Mouse (Mus musculus) intestine, embryonic 14.5 days (tissue): ENCODE data around the gene Dync1li1. TPM values are rescaled to one million over a fixed set of nuclear protein-coding genes. Genes with fewer than 3 reads are reported as not detected.

Experiments
- ATAC-seq: fragments of 200-750 bp; cut with Nextera tagmentation; replicated peaks from 2 replicates; pipeline ENCODE4 v1.8.0; 2017; ENCODE audit warnings: low read depth, moderate number of reproducible peaks, moderate TSS enrichment, moderate library complexity; ENCODE audit not compliant: low FRiP score, low TSS enrichment
- DNase-seq: peaks from one replicate; pipeline ENCODE4 v3.0.0-alpha.2; 2018; ENCODE audit warnings: low spot score
- H3K27ac ChIP-seq: fragments of 300-500 bp; sonication (generic); 2 replicates; pipeline ENCODE4 v1.5.1; 2014; ENCODE audit warnings: low read depth, mild to moderate bottlenecking, control low read depth
- H3K27me3 ChIP-seq: fragments of 300-500 bp; sonication (generic); replicated peaks from 2 replicates; pipeline ENCODE4 v1.6.1; 2014; ENCODE audit warnings: low read length, control low read depth; ENCODE audit not compliant: control insufficient read depth, insufficient read depth
- H3K36me3 ChIP-seq: fragments of 300-500 bp; sonication (generic); 2 replicates; pipeline ENCODE4 v1.6.1; 2014; ENCODE audit warnings: low read length, control low read depth; ENCODE audit not compliant: control insufficient read depth, insufficient read depth
- H3K4me1 ChIP-seq: fragments of 300-500 bp; sonication (generic); replicated peaks from 2 replicates; pipeline ENCODE4 v1.6.1; 2014; ENCODE audit warnings: low read length, control low read depth, mixed read lengths; ENCODE audit not compliant: control insufficient read depth, insufficient read depth
- H3K4me2 ChIP-seq: fragments of 300-500 bp; sonication (generic); 2 replicates; pipeline ENCODE4 v1.6.1; 2014; ENCODE audit warnings: low read length
- H3K4me3 ChIP-seq: fragments of 300-500 bp; sonication (generic); 2 replicates; pipeline ENCODE4 v1.5.1; 2014; ENCODE audit warnings: low read depth, low read length, control low read depth, mixed read lengths
- H3K9ac ChIP-seq: fragments of 300-500 bp; sonication (generic); 2 replicates; pipeline ENCODE4 v1.6.1; 2014; ENCODE audit warnings: mild to moderate bottlenecking, low read length
- H3K9me3 ChIP-seq: fragments of 300-500 bp; sonication (generic); 2 replicates; pipeline ENCODE4 v1.6.1; 2016; ENCODE audit warnings: low read length, control low read depth; ENCODE audit not compliant: control insufficient read depth
- WGBS: fragments of 180-500 bp; shearing (Covaris S2); extraction: QIAGEN DNeasy Blood & Tissue Kit; methylation state at CpG from one replicate; pipeline ENCODE4 v1.1.7; 2014; 5-methylcytosine and 5-hydroxymethylcytosine counted together
- polyA plus RNA-seq: library from polyadenylated mRNA; unstranded; fragments of >200 nt; fragmentation: Nextera tagmentation; extraction: Ambion mirVana; gene quantifications from 2 replicates; pipeline ENCODE4 v1.2.1, GENCODE M21; 2014

Gene Dync1li1
- polyA plus RNA-seq, 1 experiment from 2014 or later, result 41.5 TPM

DNA sequence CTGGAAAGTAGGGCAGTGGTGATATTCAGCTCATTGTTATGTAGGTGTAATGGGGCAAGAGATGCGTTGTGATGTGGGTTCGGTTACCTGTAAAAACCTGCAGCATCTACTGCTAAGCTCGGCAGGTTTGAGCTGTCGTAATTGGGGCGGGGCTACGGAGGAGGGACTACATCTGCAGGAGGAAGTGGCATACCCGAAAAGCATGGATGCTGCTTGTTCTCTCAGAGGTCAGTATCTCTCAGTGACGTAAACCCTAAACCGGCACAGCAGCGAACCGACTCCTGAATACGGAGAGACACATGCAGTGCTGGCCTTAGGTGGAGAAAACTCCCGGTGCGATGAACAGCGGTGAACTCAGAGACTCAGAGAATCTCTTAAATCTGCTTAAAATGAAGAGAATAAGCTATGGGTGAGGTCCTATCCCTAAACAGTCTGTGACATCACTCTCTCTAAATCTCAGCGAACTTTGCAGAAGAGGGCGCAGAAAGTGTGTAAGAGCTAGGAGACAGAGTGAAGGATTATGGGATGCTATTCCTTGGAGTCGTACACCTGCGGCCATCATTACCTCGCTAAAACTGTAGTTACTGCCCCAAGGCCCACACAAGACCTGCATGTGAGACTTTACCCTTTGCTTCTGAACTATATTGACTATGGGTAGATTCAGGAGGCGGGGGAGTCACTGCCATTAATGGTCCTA, 37.5 kb upstream of the Dync1li1 start:
- Histone ChIP-seq H3K27ac (no peak overlapping the region), H3K4me1 (no peaks in the 10 kb centered on the region), H3K36me3 (no peaks in the 10 kb centered on the region), H3K9ac (no peak overlapping the region), H3K4me3 (no peak overlapping the region), H3K4me2 (no peak overlapping the region), H3K27me3 (no peaks in the 10 kb centered on the region), H3K9me3 (no peaks in the 10 kb centered on the region)
- DNase-seq (no peak), ATAC-seq (no peak)
- 52% methylated on average over 21 of the region's 21 CpGs for WGBS

DNA sequence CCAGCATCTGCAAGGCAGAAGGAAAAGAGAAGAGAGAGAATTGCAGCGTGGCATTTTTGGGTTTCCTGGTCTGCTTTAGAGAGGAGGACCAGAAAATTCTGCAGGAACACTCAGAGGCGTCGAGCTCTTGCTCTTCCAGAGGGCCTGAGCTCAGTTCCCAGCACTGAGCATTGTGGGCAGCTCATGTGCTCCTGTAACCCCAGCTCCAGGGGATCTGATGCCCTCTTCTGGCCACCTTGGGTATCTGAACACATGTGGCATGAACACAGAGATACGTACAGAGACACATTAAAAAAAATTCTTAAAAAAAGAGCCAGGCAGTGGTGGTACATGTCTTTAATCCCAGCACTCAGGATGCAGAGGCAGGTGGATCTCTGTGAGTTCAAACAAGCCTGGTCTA, 33.2 kb upstream of the Dync1li1 start:
- no peak for ATAC-seq
- Histone ChIP-seq H3K4me3 (no peak overlapping the region), H3K9ac (no peak overlapping the region), H3K4me2 (no peak overlapping the region), H3K27me3 (no peaks in the 10 kb centered on the region), H3K27ac (no peak overlapping the region), H3K9me3 (no peaks in the 10 kb centered on the region), H3K36me3 (no peaks in the 10 kb centered on the region), H3K4me1 (no peaks in the 10 kb centered on the region)
- no peak for DNase-seq
- 95% methylated on average over 4 of the region's 4 CpGs for WGBS

DNA sequence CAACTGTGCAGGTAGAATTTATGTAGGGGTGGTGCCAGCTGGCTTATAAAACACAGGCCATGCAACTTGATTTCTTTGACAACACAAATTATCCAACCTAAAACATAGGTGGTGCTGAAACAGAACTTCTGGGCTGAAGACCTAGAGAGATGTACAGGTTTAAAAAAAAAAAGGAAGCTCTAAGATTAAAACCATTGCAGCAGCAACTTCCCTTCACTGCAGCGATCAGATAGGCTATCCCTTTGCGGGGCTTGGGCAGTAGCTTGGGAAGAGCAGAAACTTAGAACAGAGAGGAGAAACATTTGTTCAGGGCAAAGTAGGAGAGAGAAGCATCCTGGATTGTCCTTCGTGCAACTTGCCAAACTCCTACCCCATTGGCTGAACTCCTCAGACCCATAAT, 31.9 kb upstream of the Dync1li1 start:
- Histone ChIP-seq H3K36me3 (no peaks in the 10 kb centered on the region), H3K4me2 (no peak overlapping the region), H3K4me3 (no peak overlapping the region), H3K9ac (no peak overlapping the region), H3K4me1 (no peaks in the 10 kb centered on the region), H3K9me3 (no peaks in the 10 kb centered on the region), H3K27ac (no peak overlapping the region), H3K27me3 (no peaks in the 10 kb centered on the region)
- 78% methylated on average over 3 of the region's 3 CpGs for WGBS
- no peak for DNase-seq
- no peak for ATAC-seq

DNA sequence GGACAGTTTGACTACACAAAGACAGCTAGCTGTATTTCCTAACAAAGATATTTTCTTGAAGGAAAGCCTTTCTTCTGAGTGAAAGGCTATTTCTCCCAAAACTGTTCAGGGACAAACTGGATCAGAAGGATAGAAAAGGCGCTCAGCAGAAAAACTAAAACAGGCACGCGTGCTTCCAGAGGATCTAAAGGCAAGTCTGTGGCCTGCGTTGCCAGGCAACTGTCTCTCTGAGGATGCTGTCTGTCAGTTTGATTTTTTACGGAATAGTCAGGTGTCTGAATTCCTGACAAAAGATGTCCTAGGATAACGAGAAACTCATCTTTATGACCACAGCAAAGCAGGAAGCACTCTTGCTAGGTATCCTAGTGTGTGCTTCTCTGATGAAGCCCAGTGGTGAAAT, 28.1 kb upstream of the Dync1li1 start:
- no peak overlapping the region for H3K4me2 ChIP-seq
- DNase-seq, result no peak
- H3K4me3 ChIP-seq, result no peak overlapping the region
- no peak overlapping the region for H3K9ac ChIP-seq
- WGBS, result 91% methylated on average over 6 of the region's 6 CpGs
- no peak overlapping the region for H3K27ac ChIP-seq
- no peaks in the 10 kb centered on the region for H3K36me3 ChIP-seq
- no peaks in the 10 kb centered on the region for H3K27me3 ChIP-seq
- no peak for ATAC-seq
- H3K9me3 ChIP-seq, result no peaks in the 10 kb centered on the region
- no peaks in the 10 kb centered on the region for H3K4me1 ChIP-seq

DNA sequence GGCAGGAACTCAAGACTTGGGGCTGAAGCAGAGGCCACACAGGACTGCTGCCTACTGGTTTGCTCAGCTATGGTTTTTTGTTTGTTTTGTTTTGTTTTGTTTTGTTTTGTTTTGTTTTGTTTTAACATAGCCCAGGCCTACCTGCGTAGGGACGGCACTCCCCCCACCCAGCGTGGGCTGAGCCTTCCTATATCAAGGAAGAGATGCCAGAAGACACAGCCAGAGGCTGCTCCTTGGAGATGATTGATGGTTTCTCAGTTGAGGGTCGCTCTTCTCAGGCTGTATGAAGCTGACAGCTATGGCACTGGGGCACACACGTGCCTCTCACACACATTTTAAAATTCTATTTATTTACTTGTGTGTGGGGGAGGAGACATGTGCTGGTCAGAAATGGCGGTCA, 27.6 kb upstream of the Dync1li1 start:
- Histone ChIP-seq H3K9me3 (no peaks in the 10 kb centered on the region), H3K9ac (no peak overlapping the region), H3K4me1 (no peaks in the 10 kb centered on the region), H3K4me3 (no peak overlapping the region), H3K36me3 (no peaks in the 10 kb centered on the region), H3K27ac (no peak overlapping the region), H3K27me3 (no peaks in the 10 kb centered on the region), H3K4me2 (no peak overlapping the region)
- ATAC-seq (no peak), DNase-seq (no peak)
- WGBS, result 58% methylated on average over 6 of the region's 6 CpGs

DNA sequence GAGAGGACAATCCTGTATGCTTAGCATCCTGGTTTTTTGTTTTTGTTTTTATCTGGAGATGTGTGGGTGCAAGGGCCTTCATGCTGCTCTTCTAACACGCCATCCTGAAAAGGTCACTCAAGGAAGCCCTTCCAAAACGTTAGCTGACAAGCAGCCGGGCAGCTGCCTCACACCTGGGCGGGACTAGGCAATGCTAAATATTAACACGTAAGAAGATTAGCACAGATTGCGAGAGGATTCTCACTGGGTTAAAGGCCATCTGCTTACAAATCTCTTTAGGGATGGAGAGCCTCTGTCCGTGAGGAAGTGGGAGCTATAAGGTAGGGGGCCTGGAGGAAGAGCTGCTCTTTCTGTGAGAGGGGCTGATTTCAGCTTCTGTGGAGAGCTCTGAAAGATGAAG, 26.6 kb upstream of the Dync1li1 start:
- Histone ChIP-seq H3K4me3 (no peak overlapping the region), H3K4me1 (no peaks in the 10 kb centered on the region), H3K4me2 (no peak overlapping the region), H3K9me3 (no peaks in the 10 kb centered on the region), H3K27ac (no peak overlapping the region), H3K36me3 (no peaks in the 10 kb centered on the region), H3K9ac (no peak overlapping the region), H3K27me3 (no peaks in the 10 kb centered on the region)
- no peak for DNase-seq
- WGBS, result 39% methylated on average over 7 of the region's 7 CpGs
- no peak for ATAC-seq

DNA sequence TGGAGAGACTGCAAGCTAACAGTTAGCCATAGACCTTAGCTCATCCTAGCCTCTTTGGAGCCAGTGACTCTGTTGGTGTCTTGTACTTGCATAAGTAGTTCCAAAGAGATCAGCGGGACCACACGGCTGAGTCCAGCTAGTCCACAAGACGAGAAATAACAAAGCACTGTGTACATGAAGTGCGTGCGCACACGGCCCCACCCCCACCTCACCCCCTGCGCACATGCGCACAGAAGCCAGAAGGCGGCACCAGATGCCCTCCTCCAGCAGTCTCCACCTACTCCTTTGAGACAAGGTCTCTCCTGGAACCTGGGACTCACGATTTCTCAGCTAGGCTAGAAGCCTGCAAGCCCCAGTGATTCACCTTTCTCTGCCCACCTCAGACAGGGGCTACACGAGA, 24.8 kb upstream of the Dync1li1 start:
- no peaks in the 10 kb centered on the region for H3K9me3 ChIP-seq
- no peak for ATAC-seq
- H3K27me3 ChIP-seq, result no peaks in the 10 kb centered on the region
- H3K4me2 ChIP-seq, result no peak overlapping the region
- no peaks in the 10 kb centered on the region for H3K4me1 ChIP-seq
- no peak overlapping the region for H3K9ac ChIP-seq
- no peak overlapping the region for H3K4me3 ChIP-seq
- no peaks in the 10 kb centered on the region for H3K36me3 ChIP-seq
- WGBS, result 86% methylated on average over 11 of the region's 11 CpGs
- H3K27ac ChIP-seq, result no peak overlapping the region
- DNase-seq, result no peak

DNA sequence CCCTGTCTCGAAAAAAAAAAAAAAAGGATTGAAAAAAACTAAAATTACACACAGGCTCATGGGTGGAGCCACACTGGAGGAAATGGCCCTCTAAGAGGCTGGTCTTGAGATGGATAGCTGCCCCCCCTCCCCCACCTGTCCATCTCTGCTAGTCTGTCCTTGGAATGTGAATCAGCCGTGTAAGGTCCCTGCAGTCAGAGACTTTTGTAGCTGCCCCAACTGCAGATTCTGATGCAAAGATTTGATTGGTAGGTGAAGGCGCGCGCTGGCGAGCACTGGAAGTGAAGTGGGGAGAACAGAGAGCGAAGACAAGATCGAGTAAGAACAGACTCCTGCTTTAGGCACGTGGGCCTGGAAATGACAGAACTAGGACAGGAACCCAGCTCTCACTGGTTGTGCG, 21.7 kb upstream of the Dync1li1 start:
- no peaks in the 10 kb centered on the region for H3K27me3 ChIP-seq
- H3K9me3 ChIP-seq, result no peaks in the 10 kb centered on the region
- no peak overlapping the region for H3K27ac ChIP-seq
- no peak overlapping the region for H3K9ac ChIP-seq
- WGBS, result 84% methylated on average over 10 of the region's 10 CpGs
- no peaks in the 10 kb centered on the region for H3K4me1 ChIP-seq
- H3K36me3 ChIP-seq, result no peaks in the 10 kb centered on the region
- no peak overlapping the region for H3K4me3 ChIP-seq
- H3K4me2 ChIP-seq, result no peak overlapping the region
- ATAC-seq (no peak), DNase-seq (no peak)

DNA sequence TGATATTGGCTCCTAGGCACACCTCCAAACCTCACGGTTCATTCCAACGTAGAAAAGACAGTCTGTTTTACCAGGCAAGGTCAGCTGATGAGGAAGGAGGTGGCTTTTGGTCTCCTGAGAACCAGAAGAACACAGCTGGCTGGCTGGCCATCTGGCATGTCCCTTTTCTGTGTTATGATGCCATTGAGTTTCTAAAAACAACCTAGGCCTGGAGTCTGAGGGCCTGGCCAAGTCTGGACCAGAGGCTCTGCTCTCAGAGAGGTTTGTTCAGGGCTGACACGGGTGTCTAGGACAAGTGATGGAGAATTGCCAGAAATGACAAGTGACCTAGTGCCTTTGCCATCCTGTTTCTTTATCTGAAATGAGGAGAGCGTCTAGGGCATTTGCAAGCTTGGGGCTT, 20.5 kb upstream of the Dync1li1 start:
- ATAC-seq, result no peak
- WGBS, result 85% methylated on average over 4 of the region's 4 CpGs

More for the DNA sequence above, 20.5 kb upstream of the Dync1li1 start:
- H3K4me3 ChIP-seq, result no peak overlapping the region
- no peak for DNase-seq
- no peaks in the 10 kb centered on the region for H3K36me3 ChIP-seq
- H3K4me2 ChIP-seq, result no peak overlapping the region
- no peaks in the 10 kb centered on the region for H3K27me3 ChIP-seq
- no peaks in the 10 kb centered on the region for H3K9me3 ChIP-seq
- no peak overlapping the region for H3K27ac ChIP-seq
- no peak overlapping the region for H3K9ac ChIP-seq
- H3K4me1 ChIP-seq, result no peaks in the 10 kb centered on the region; the same call in 1 of the 2 replicates
